In genomic region chrX:99448852-99449554, GRCm38 (mm10) we compare ENCODE assay signal across 10 mouse cellular contexts. TPM values are rescaled to one million over a fixed set of nuclear protein-coding genes. Genes with fewer than 3 reads are reported as not detected.
DNase-seq lines count a peak whose midpoint lies in the region; ATAC-seq and TF ChIP-seq lines count a peak whose summit lies in the region.
"Had no signal": no experiment of that assay in that cellular context is flagged by ENCODE, and none has a peak within 500 bp of the region (broad histone marks: within the 10 kb centered on the region; RNA-seq: fewer than 3 reads in every experiment).

No protein-coding gene starts in this region.

- intact Hi-C loops in heart, postnatal 25 days (cut with DNase I), result no loop called here

- no peak for TF ChIP-seq POLR2A in brain, embryonic 14.5 days (IDR thresholded peaks at IDR 0.05; ENCODE audit: borderline replicate concordance, extremely low read depth, insufficient read depth, insufficient read length, poor library complexity, severe bottlenecking)

- H3K27ac ChIP-seq in heart, embryonic 14.5 days (replicated peaks in 1 of 2; ENCODE audit: control insufficient read depth in 1 of 2, insufficient read depth in 1 of 2, low read depth in 2 of 2, low read length in 2 of 2), result 0 out of 4 replicates have a peak overlapping the region, but pooled peaks of 1 of the 2 experiments have one; percentile 27
- H3K27ac ChIP-seq in hindbrain, embryonic 14.5 days, result no peak overlapping the region
- no peak overlapping the region for H3K27ac ChIP-seq in midbrain, embryonic 15.5 days
- H3K27ac ChIP-seq: liver, embryonic 13.5 days had no signal

- 19% methylated on average over 16 of the region's 16 CpGs for WGBS in heart, embryonic 14.5 days
- WGBS in hindbrain, embryonic 14.5 days, result 25% methylated on average over 15 of the region's 16 CpGs
- WGBS in midbrain, embryonic 15.5 days, result 17% methylated on average over 16 of the region's 16 CpGs

- no peak for TF ChIP-seq CTCF in brain, embryonic 14.5 days (IDR thresholded peaks at IDR 0.05; ENCODE audit: borderline replicate concordance, extremely low read depth, insufficient read depth, insufficient read length)

- 0 out of 2 replicates have a peak, but pooled peaks cover 3% of the 10 kb centered on the region for H3K27me3 ChIP-seq in heart, embryonic 14.5 days (ENCODE audit: control insufficient read depth, insufficient read depth, low read length)
- H3K27me3 ChIP-seq in hindbrain, embryonic 14.5 days (ENCODE audit: control insufficient read depth, insufficient read depth, low read length), result peaks cover 20% of the 10 kb centered on the region
- peaks cover 14% of the 10 kb centered on the region; the same call in 1 of the 2 replicates for H3K27me3 ChIP-seq in midbrain, embryonic 15.5 days (replicated peaks)

- H3K4me3 ChIP-seq in heart, embryonic 14.5 days (ENCODE audit: control insufficient read depth in 1 of 2, insufficient read depth in 1 of 2, low read depth in 1 of 2, low read length in 2 of 2), result no peak overlapping the region
- H3K4me3 ChIP-seq in hindbrain, embryonic 14.5 days (replicated peaks; ENCODE audit: low read length), result no peak overlapping the region
- H3K4me3 ChIP-seq in midbrain, embryonic 15.5 days, result no peak overlapping the region
- H3K4me3 ChIP-seq: liver, embryonic 13.5 days had no signal

- H3K9me3 ChIP-seq in heart, embryonic 14.5 days (ENCODE audit: control insufficient read depth, low read length), result no peaks in the 10 kb centered on the region
- H3K9me3 ChIP-seq in hindbrain, embryonic 14.5 days (ENCODE audit: control insufficient read depth, low read length), result no peaks in the 10 kb centered on the region
- H3K9me3 ChIP-seq in midbrain, embryonic 15.5 days, result no peaks in the 10 kb centered on the region
- H3K9me3 ChIP-seq: liver, embryonic 13.5 days had no signal

- no peak for ATAC-seq in heart, embryonic 14.5 days (ENCODE audit: insufficient number of reproducible peaks, insufficient read depth, low FRiP score, low read depth)
- ATAC-seq in hindbrain, embryonic 14.5 days (ENCODE audit: low FRiP score), result 0 out of 2 replicates have a peak, but pooled peaks have one; percentile 28
- ATAC-seq in midbrain, embryonic 15.5 days (replicated peaks), result peak; percentile 63; the same call in 1 of the 2 replicates
- ATAC-seq in CD4-positive, CD25-positive, alpha-beta regulatory T cell, adult 4 months, result no peak

- H3K36me3 ChIP-seq in heart, embryonic 14.5 days (ENCODE audit: control insufficient read depth, insufficient read depth, low read length), result no peaks in the 10 kb centered on the region
- H3K36me3 ChIP-seq in hindbrain, embryonic 14.5 days (replicated peaks; ENCODE audit: control insufficient read depth, insufficient read depth), result no peaks in the 10 kb centered on the region
- H3K36me3 ChIP-seq in midbrain, embryonic 15.5 days (replicated peaks), result no peaks in the 10 kb centered on the region
- H3K36me3 ChIP-seq: liver, embryonic 13.5 days had no signal

- no peak for DNase-seq in heart, postnatal 25 days (ENCODE audit: low spot score)
- DNase-seq in brain, embryonic 14.5 days (ENCODE audit: low read depth), result peak; percentile 77
- no peak for DNase-seq in hindbrain, embryonic 14.5 days (ENCODE audit: low spot score)
- no peak for DNase-seq in urinary bladder, postnatal 14 days (ENCODE audit: low spot score)
- DNase-seq in spleen, adult 12 weeks (ENCODE audit: low spot score), result no peak
- DNase-seq: cerebellum, postnatal 25 days; liver, embryonic 13.5 days had no signal

- H3K4me1 ChIP-seq in heart, embryonic 14.5 days (ENCODE audit: control insufficient read depth in 2 of 2, insufficient read depth in 2 of 2, low read length in 2 of 2), result peaks cover 3 to 5% of the 10 kb centered on the region in 2 experiments; a peak in 2 of 4 replicates
- H3K4me1 ChIP-seq in hindbrain, embryonic 14.5 days (replicated peaks; ENCODE audit: control insufficient read depth, insufficient read depth, low read length), result no peaks in the 10 kb centered on the region
- peaks cover 7% of the 10 kb centered on the region; the same call in 1 of the 2 replicates for H3K4me1 ChIP-seq in midbrain, embryonic 15.5 days
- H3K4me1 ChIP-seq: liver, embryonic 13.5 days had no signal

- H3K9ac ChIP-seq in heart, embryonic 14.5 days (ENCODE audit: low read length), result peak overlapping the region; percentile 38; the same call in 1 of the 2 replicates
- no peak overlapping the region for H3K9ac ChIP-seq in hindbrain, embryonic 14.5 days
- H3K9ac ChIP-seq in midbrain, embryonic 15.5 days, result no peak overlapping the region
- H3K9ac ChIP-seq: liver, embryonic 13.5 days had no signal

- peak overlapping the region; percentile 56 for H3K4me2 ChIP-seq in heart, embryonic 14.5 days (ENCODE audit: low read length)
- peak overlapping the region; percentile 22; the same call in 1 of the 2 replicates for H3K4me2 ChIP-seq in hindbrain, embryonic 14.5 days (replicated peaks)
- peak overlapping the region; percentile 16; the same call in 1 of the 2 replicates for H3K4me2 ChIP-seq in midbrain, embryonic 15.5 days
- H3K4me2 ChIP-seq: liver, embryonic 13.5 days had no signal

RNA-seq across cellular contexts. Expression of gene Pja1, which starts 22.1 kb away (rescaled TPM):
- polyA plus RNA-seq in heart, embryonic 14.5 days (2014; fragmentation: Nextera tagmentation; extraction: Ambion mirVana), result 85.5 and 86.1 TPM in 2 replicates
- 10 to 100 TPM; 23.5 to 24.1 TPM for total RNA-seq in heart, postnatal 25 days (2021)
- 241 and 242 TPM in 2 replicates for polyA plus RNA-seq in brain, embryonic 14.5 days (2012; rRNA removed)
- polyA plus RNA-seq in hindbrain, embryonic 14.5 days (2014; fragmentation: Nextera tagmentation; extraction: Ambion mirVana), result 315 and 348 TPM in 2 replicates
- 374 and 387 TPM in 2 replicates for polyA plus RNA-seq in midbrain, embryonic 15.5 days (2015; fragmentation: Nextera tagmentation; extraction: Ambion mirVana)
- polyA plus RNA-seq in CD4-positive, CD25-positive, alpha-beta regulatory T cell, adult 4 months (2017; shearing (Covaris generic)), result 10 to 100 TPM; 61.9 to 82.5 TPM

Comparison
In these comparisons a context has a peak if more than half of its experiments do, and no peak if none do; other contexts are left out.
1. ATAC-seq: peak in hindbrain, embryonic 14.5 days (single experiment) and midbrain, embryonic 15.5 days (single experiment); none in heart, embryonic 14.5 days (single experiment) and CD4-positive, CD25-positive, alpha-beta regulatory T cell, adult 4 months (single experiment).
2. Peak in every context shown above with its lines, with median percentiles within 50 percentile points of each other: H3K4me2 ChIP-seq.